Mouse (Mus musculus) heart, embryonic 14.5 days (tissue): ENCODE measurements around the gene Gpn2. TPM values are rescaled to one million over a fixed set of nuclear protein-coding genes. Genes with fewer than 3 reads are reported as not detected.

ENCODE experiments used
- ATAC-seq: fragments of 200-750 bp; cut with Nextera tagmentation; 2 replicates; pipeline ENCODE4 v1.8.0; 2017; ENCODE audit warnings: low read depth, moderate TSS enrichment; ENCODE audit not compliant: insufficient number of reproducible peaks, insufficient read depth, low FRiP score
- H3K27ac ChIP-seq, 2 experiments: fragments of 200-500 bp in 1 of 2; fragments of 300-500 bp in 1 of 2; sonication (generic) in 1 of 2; replicated peaks in 1 of 2; 2 replicates each; pipeline ENCODE4 v1.5.1; 2012 to 2014; ENCODE audit warnings: low read depth in 2 of 2, low read length in 2 of 2, control low read depth in 1 of 2, mild to moderate bottlenecking in 1 of 2, mixed read lengths in 1 of 2; ENCODE audit not compliant: control insufficient read depth in 1 of 2, insufficient read depth in 1 of 2
- H3K27me3 ChIP-seq: fragments of 300-500 bp; sonication (generic); 2 replicates; pipeline ENCODE4 v1.6.1; 2014; ENCODE audit warnings: mild to moderate bottlenecking, low read length, control low read depth; ENCODE audit not compliant: control insufficient read depth, insufficient read depth
- H3K36me3 ChIP-seq: fragments of 300-500 bp; sonication (generic); 2 replicates; pipeline ENCODE4 v1.6.1; 2014; ENCODE audit warnings: mild to moderate bottlenecking, control low read depth, low read length, mixed read lengths; ENCODE audit not compliant: control insufficient read depth, insufficient read depth
- H3K4me1 ChIP-seq, 2 experiments: fragments of 200-500 bp in 1 of 2; fragments of 300-500 bp in 1 of 2; sonication (generic) in 1 of 2; 2 replicates each; pipeline ENCODE4 v1.6.1; 2012 to 2014; ENCODE audit warnings: low read length in 2 of 2, control low read depth in 1 of 2, mixed read lengths in 1 of 2; ENCODE audit not compliant: control insufficient read depth in 2 of 2, insufficient read depth in 2 of 2
- H3K4me2 ChIP-seq: fragments of 300-500 bp; sonication (generic); 2 replicates; pipeline ENCODE4 v1.6.1; 2014; ENCODE audit warnings: mild to moderate bottlenecking, low read length
- H3K4me3 ChIP-seq, 2 experiments: fragments of 200-500 bp in 1 of 2; fragments of 300-500 bp in 1 of 2; sonication (generic) in 1 of 2; 2 replicates each; pipeline ENCODE4 v1.5.1; 2012 to 2014; ENCODE audit warnings: low read length in 2 of 2, mild to moderate bottlenecking in 2 of 2, control low read depth in 1 of 2, low read depth in 1 of 2, moderate library complexity in 1 of 2; ENCODE audit not compliant: control insufficient read depth in 1 of 2, insufficient read depth in 1 of 2
- H3K9ac ChIP-seq: fragments of 300-500 bp; sonication (generic); 2 replicates; pipeline ENCODE4 v1.6.1; 2014; ENCODE audit warnings: mild to moderate bottlenecking, low read length
- H3K9me3 ChIP-seq: fragments of 300-500 bp; sonication (generic); 2 replicates; pipeline ENCODE4 v1.6.1; 2016; ENCODE audit warnings: low read length, control low read depth; ENCODE audit not compliant: control insufficient read depth
- WGBS: fragments of 180-500 bp; shearing (Covaris S2); extraction: QIAGEN DNeasy Blood & Tissue Kit; methylation state at CpG from one replicate; pipeline ENCODE4 v1.1.7; 2014; 5-methylcytosine and 5-hydroxymethylcytosine counted together
- polyA plus RNA-seq: library from polyadenylated mRNA; unstranded; fragments of >200 nt; fragmentation: Nextera tagmentation; extraction: Ambion mirVana; gene quantifications from 2 replicates; pipeline ENCODE4 v1.2.1, GENCODE M21; 2014

The Gpn2 gene
- polyA plus RNA-seq, 1 experiment from 2014 or later, result 12.5 TPM

DNA sequence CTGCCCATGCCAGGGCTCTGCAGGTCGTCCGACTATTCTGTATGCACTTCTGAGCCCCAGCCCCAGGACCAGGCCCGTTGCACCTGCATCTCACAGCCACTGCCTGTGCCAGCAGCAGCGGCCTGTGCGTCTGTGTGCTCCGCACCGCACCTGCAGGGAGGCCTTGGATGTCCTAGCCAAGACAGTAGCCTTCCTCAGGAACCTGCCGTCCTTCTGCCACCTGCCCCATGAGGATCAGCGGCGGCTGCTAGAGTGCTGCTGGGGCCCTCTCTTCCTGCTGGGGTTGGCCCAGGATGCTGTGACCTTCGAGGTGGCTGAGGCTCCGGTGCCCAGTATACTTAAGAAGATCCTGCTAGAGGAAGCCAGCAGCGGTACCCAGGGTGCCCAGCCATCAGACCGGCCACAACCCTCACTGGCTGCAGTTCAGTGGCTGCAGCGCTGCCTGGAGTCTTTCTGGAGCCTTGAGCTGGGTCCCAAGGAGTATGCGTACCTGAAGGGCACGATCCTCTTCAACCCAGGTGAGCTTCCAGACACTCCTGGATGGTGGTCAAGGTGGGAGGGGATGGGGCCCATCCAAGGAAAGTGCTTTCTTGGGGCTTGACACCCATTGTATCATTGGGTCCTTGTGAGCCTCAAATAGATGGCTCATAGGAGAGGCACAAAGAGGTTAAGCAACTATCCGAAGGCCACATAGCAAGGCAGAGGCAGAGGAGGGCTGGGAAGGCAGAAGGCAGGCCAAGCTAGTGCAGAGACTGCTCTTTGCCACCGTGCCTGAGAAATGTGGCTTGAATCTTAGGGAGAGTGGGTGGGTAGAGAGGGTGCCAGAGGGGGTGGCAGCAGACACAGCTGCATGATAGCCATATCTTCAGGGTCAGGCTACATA is 30.5 kb upstream of the Gpn2 start:
- H3K4me1 ChIP-seq, result peaks cover 15 to 16% of the 10 kb centered on the region in 2 experiments
- no peaks in the 10 kb centered on the region for H3K27me3 ChIP-seq
- 48% methylated on average over 19 of the region's 19 CpGs for WGBS
- peak overlapping the region; percentile 74 for H3K9ac ChIP-seq
- peak overlapping the region; percentile 87 to 91 for H3K27ac ChIP-seq
- peak overlapping the region; percentile 66 for H3K4me2 ChIP-seq
- no peak for ATAC-seq
- H3K36me3 ChIP-seq, result 0 out of 2 replicates have a peak, but pooled peaks cover 4% of the 10 kb centered on the region
- H3K4me3 ChIP-seq, result peak overlapping the region; percentile 41 to 51
- no peaks in the 10 kb centered on the region for H3K9me3 ChIP-seq

GRCm38 (mm10) chr4:133557041-133557717 is 27.0 kb upstream of the Gpn2 start:
- H3K9me3 ChIP-seq, result no peaks in the 10 kb centered on the region
- H3K9ac ChIP-seq, result no peak overlapping the region
- H3K4me1 ChIP-seq, result peaks cover 15 to 16% of the 10 kb centered on the region in 2 experiments
- H3K27ac ChIP-seq, result no peak overlapping the region
- H3K4me3 ChIP-seq, result no peak overlapping the region
- WGBS, result 47% methylated on average over 10 of the region's 10 CpGs
- ATAC-seq, result no peak
- no peaks in the 10 kb centered on the region for H3K27me3 ChIP-seq
- no peak overlapping the region for H3K4me2 ChIP-seq
- H3K36me3 ChIP-seq, result 0 out of 2 replicates have a peak, but pooled peaks cover 4% of the 10 kb centered on the region

- Histone ChIP-seq H3K9ac (no peak overlapping the region), H3K4me2 (no peak overlapping the region), H3K9me3 (no peaks in the 10 kb centered on the region), H3K27ac (no peak overlapping the region), H3K36me3 (0 out of 2 replicates have a peak, but pooled peaks cover 4% of the 10 kb centered on the region), H3K27me3 (no peaks in the 10 kb centered on the region), H3K4me3 (no peak overlapping the region), H3K4me1 (no peaks in the 10 kb centered on the region)
- ATAC-seq, result no peak
- 70% methylated on average over 4 of the region's 4 CpGs for WGBS
Observed at GRCm38 (mm10) chr4:133559846-133560245, 24.3 kb upstream of the Gpn2 start.

GRCm38 (mm10) chr4:133561622-133562021 is 22.5 kb upstream of the Gpn2 start:
- ATAC-seq, result no peak
- Histone ChIP-seq H3K9me3 (no peaks in the 10 kb centered on the region), H3K4me3 (no peak overlapping the region), H3K4me2 (no peak overlapping the region), H3K27me3 (no peaks in the 10 kb centered on the region), H3K9ac (no peak overlapping the region), H3K4me1 (no peaks in the 10 kb centered on the region), H3K36me3 (0 out of 2 replicates have a peak, but pooled peaks cover under 1% of the 10 kb centered on the region), H3K27ac (no peak overlapping the region)
- WGBS, result 73% methylated on average over 4 of the region's 4 CpGs

GRCm38 (mm10) chr4:133563123-133563571 is 21.0 kb upstream of the Gpn2 start:
- no peak overlapping the region for H3K4me2 ChIP-seq
- H3K27ac ChIP-seq, result no peak overlapping the region
- no peak overlapping the region for H3K9ac ChIP-seq
- no peaks in the 10 kb centered on the region for H3K9me3 ChIP-seq
- no peaks in the 10 kb centered on the region for H3K4me1 ChIP-seq
- no peaks in the 10 kb centered on the region for H3K36me3 ChIP-seq
- H3K4me3 ChIP-seq, result no peak overlapping the region
- ATAC-seq, result no peak
- H3K27me3 ChIP-seq, result no peaks in the 10 kb centered on the region
- 59% methylated on average over 11 of the region's 11 CpGs for WGBS

GRCm38 (mm10) chr4:133567251-133567650 is 16.9 kb upstream of the Gpn2 start:
- Histone ChIP-seq H3K27ac (no peak overlapping the region), H3K4me3 (no peak overlapping the region), H3K9ac (no peak overlapping the region), H3K36me3 (no peaks in the 10 kb centered on the region), H3K4me1 (no peaks in the 10 kb centered on the region), H3K9me3 (no peaks in the 10 kb centered on the region), H3K4me2 (no peak overlapping the region), H3K27me3 (no peaks in the 10 kb centered on the region)
- WGBS, result 29% methylated on average over 8 of the region's 8 CpGs
- no peak for ATAC-seq

DNA sequence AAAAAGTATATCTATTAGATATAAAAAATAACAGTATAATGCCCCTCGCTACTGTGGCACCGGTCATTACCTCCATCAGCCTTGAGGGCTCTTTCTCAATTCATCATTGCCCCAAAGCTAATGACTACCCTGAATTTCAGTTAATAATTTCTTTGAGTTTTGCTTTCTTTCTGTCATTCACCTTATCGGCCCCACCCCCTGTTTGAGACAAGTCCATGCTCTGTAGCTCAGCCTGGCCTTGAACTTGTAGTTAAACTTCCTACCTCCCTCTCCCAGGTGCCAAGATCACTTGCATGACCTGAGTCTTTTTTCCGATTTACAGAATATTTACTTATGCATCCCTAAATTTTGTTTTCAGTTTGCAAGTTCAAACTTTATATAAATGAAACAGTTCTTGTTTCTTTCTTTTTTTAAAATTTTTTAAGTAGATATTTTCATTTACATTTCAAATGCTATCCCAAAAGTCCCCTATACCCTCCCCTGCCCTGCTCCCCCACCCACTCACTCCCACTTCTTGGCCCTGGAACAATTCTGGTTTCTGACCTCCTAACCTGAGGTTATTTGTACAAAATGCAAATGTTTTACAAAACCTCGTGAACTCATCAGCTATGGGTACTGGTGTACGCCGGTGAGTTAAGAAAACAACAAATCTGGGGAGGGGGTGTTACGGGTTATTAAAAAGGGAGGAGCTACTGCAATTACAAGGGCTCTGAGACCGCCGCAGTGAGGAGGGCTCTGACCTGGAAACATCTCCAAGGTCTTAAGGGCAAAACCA is 14.7 kb upstream of the Gpn2 start:
- no peaks in the 10 kb centered on the region for H3K27me3 ChIP-seq
- H3K4me3 ChIP-seq, result no peak overlapping the region
- no peaks in the 10 kb centered on the region for H3K36me3 ChIP-seq
- no peak overlapping the region for H3K4me2 ChIP-seq
- H3K27ac ChIP-seq, result no peak overlapping the region
- peaks cover 4% of the 10 kb centered on the region in 2 experiments; a peak in 2 of 4 replicates for H3K4me1 ChIP-seq
- WGBS, result 84% methylated on average over 10 of the region's 10 CpGs
- H3K9me3 ChIP-seq, result no peaks in the 10 kb centered on the region
- H3K9ac ChIP-seq, result no peak overlapping the region
- no peak for ATAC-seq
